Mouse (Mus musculus) neutrophil, adult 83 days (primary cell): ENCODE data around the gene Gm21746. TPM values are rescaled to one million over a fixed set of nuclear protein-coding genes. Genes with fewer than 3 reads are reported as not detected.

Source experiments
- total RNA-seq, 2 experiments: library from RNA; stranded (reverse); gene quantifications; one replicate each; pipeline ENCODE4 v1.2.4; 2023

Gm21746 gene
- not detected for total RNA-seq

DNA sequence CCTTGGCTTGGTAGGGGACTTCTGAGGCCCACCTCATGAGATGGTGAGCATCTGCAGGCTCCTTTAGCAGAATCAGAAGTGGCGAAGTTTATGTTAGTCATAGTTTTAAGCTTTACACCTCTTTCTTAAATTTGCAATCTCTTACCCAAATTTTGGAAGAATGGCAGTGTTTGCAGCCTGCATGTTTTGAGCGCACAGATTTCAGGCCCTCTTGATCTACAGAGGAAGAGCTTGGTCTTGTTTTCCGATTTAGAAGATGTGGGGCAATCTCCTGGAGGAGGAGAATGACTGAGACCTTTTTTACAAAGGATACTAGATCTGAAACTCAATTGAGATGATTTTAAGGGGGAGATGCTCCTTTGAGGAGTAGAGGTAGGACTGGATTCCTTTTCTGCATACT is at the start of gene Gm21746:
TSS of gene Gm21746 (minus strand) at position 101 of the 400 bp plus-strand sequence.

GRCm38 (mm10) chrY:6266798-6267197 is 29.0 kb upstream of the Gm21746 start, which contains the start of gene Gm20873:
Gene Gm20873, plus strand, starts transcription at chrY:6267098.

Other genes starting within 250 kb of the Gm21746 start
- not detected for gene Gm20873, start 29.1 kb upstream of the Gm21746 start, total RNA-seq